Mouse (Mus musculus) mature B cell (primary cell): ENCODE measurements around the gene Fbxw19.
"Not testable (repeated sequence)": the region's sequence is repeated elsewhere in the genome, so short reads cannot be mapped to it uniquely, and the experiment has no call there.

Experiments
- in situ Hi-C: fragments of 300-500 bp; cut with MboI; formaldehyde crosslinking; loops from 2 replicates; pipeline ENCODE4 v1.14.3; 2019

The Fbxw19 gene

GRCm38 (mm10) chr9:109495775-109496174 lies at the start of gene Fbxw19:
Gene Fbxw19 (minus strand): TSS chr9:109495875.
- in situ Hi-C loops = not testable (repeated sequence)

GRCm38 (mm10) chr9:109523385-109524064 lies 27.9 kb upstream of the Fbxw19 start:
- in situ Hi-C loops = no loop called here

GRCm38 (mm10) chr9:109449040-109449439 lies 46.6 kb downstream of the Fbxw19 start, which contains the start of gene Fbxw16:
Gene Fbxw16 (minus strand): TSS chr9:109449140.
- in situ Hi-C loops = no loop called here

GRCm38 (mm10) chr9:109432956-109433355 lies 62.7 kb downstream of the Fbxw19 start:
- in situ Hi-C loops = no loop called here
